8 mouse cellular contexts compared by ENCODE assay signal in the genomic region with DNA sequence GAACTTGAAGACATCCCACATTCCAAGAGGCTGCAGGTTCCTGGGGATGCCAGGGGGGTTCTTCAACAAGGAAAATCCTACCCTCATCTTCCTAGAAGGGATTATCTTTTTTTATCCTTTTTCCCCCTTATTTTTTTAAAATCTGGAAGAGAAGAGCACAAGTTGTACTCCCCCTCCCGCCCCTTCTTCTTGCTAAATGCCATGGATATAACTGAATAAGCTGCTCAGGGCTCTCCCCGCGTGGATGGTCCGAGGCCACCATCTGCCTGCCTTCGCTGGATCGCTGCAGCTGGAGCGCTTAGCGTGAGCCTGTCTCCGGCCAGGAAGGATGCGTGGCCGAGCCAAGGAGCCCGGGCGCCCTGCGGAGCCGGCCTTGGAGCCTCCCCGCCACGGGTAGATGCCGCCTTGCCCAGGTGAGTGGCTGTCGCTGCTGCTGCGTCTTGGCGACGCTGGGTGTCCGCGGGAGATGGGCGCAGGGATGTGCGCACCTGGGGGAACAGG. TPM values are rescaled to one million over a fixed set of nuclear protein-coding genes. Genes with fewer than 3 reads are reported as not detected.
A peak's percentile ranks its signal among the peaks of the same experiment; 100 is the strongest.
DNase-seq lines count a peak whose midpoint lies in the region; ATAC-seq lines count a peak whose summit lies in the region.

No protein-coding gene starts in this region.

- no peaks in the 10 kb centered on the region for H3K9me3 ChIP-seq in kidney, embryonic 14.5 days (ENCODE audit: control insufficient read depth, low read length)
- no peaks in the 10 kb centered on the region for H3K9me3 ChIP-seq in limb, embryonic 11.5 days (ENCODE audit: control insufficient read depth, low read length)

- peaks cover 12% of the 10 kb centered on the region for H3K27me3 ChIP-seq in kidney, embryonic 14.5 days (ENCODE audit: control insufficient read depth, insufficient read depth, low read length)
- peaks cover 15% of the 10 kb centered on the region for H3K27me3 ChIP-seq in limb, embryonic 11.5 days (ENCODE audit: control insufficient read depth, insufficient read depth, low read length)

- intact Hi-C loops in heart, postnatal 14 days (cut with DNase I), result loop anchor here (2.0 kb wide), 1 partner anchor 250 kb away; no protein-coding TSS in a partner anchor

- peak overlapping the region; percentile 54 for H3K4me3 ChIP-seq in kidney, embryonic 14.5 days (ENCODE audit: low read length)
- H3K4me3 ChIP-seq in limb, embryonic 11.5 days (ENCODE audit: low read depth, low read length), result peak overlapping the region; percentile 39

- H3K4me1 ChIP-seq in kidney, embryonic 14.5 days (ENCODE audit: control insufficient read depth, insufficient read depth, low read length), result peaks cover 9% of the 10 kb centered on the region; the same call in 1 of the 2 replicates
- H3K4me1 ChIP-seq in limb, embryonic 11.5 days (ENCODE audit: control insufficient read depth, insufficient read depth, low read length), result peaks cover 4% of the 10 kb centered on the region

- peak overlapping the region; percentile 92 for H3K4me2 ChIP-seq in kidney, embryonic 14.5 days (replicated peaks; ENCODE audit: low read depth, low read length)
- peak overlapping the region; percentile 82 for H3K4me2 ChIP-seq in limb, embryonic 11.5 days (ENCODE audit: low read depth, severe bottlenecking)

- WGBS in kidney, embryonic 14.5 days, result under 1% methylated on average over 26 of the region's 26 CpGs
- 1% methylated on average over 26 of the region's 26 CpGs for WGBS in limb, embryonic 11.5 days

- no peak overlapping the region for H3K27ac ChIP-seq in kidney, embryonic 14.5 days (ENCODE audit: low read depth, low read length)
- H3K27ac ChIP-seq in limb, embryonic 11.5 days (replicated peaks; ENCODE audit: low read depth, low read length), result no peak overlapping the region

- H3K36me3 ChIP-seq in kidney, embryonic 14.5 days (ENCODE audit: control insufficient read depth, insufficient read depth, low read length), result no peaks in the 10 kb centered on the region
- no peaks in the 10 kb centered on the region for H3K36me3 ChIP-seq in limb, embryonic 11.5 days (ENCODE audit: control insufficient read depth, insufficient read depth, low read length)

- peak overlapping the region; percentile 64; the same call in 1 of the 2 replicates for H3K9ac ChIP-seq in kidney, embryonic 14.5 days (ENCODE audit: low read depth, low read length)
- H3K9ac ChIP-seq in limb, embryonic 11.5 days (ENCODE audit: low read length), result 0 out of 2 replicates have a peak overlapping the region, but pooled peaks have one; percentile 7

- ATAC-seq in kidney, embryonic 14.5 days (ENCODE audit: low FRiP score, low TSS enrichment), result no peak
- ATAC-seq in limb, embryonic 11.5 days (ENCODE audit: insufficient number of reproducible peaks, low FRiP score, low TSS enrichment, low read depth), result no peak

- DNase-seq in kidney, adult 11 months, result no peak
- DNase-seq in embryo, embryonic 10.5 days (ENCODE audit: low spot score), result peak; percentile 33
- DNase-seq in heart, postnatal 14 days, result peak; percentile 10 to 12
- peak; percentile 48 for DNase-seq in limb, embryonic 11.5 days (ENCODE audit: low spot score)
- peak; percentile 46 for DNase-seq in right cerebral cortex, postnatal 14 days
- no peak for DNase-seq in spleen, adult 12 weeks (ENCODE audit: low spot score)
- DNase-seq in ovary, postnatal 14 days (ENCODE audit: low spot score), result no peak

RNA-seq across cellular contexts. Expression of gene Lrfn2, which starts 0.3 kb away (rescaled TPM):
- polyA plus RNA-seq in kidney, embryonic 14.5 days (2014; fragmentation: Nextera tagmentation; extraction: Ambion mirVana), result 0.84 and 1.2 TPM in 2 replicates
- 1 to 10 TPM in 1 of 2 experiments, under 1 TPM in 1; 0.95 to 1.1 TPM for total RNA-seq in heart, postnatal 14 days (2021)
- polyA plus RNA-seq in limb, embryonic 11.5 days (2014; fragmentation: Nextera tagmentation; extraction: Ambion mirVana), result 0.07 and 0.12 TPM in 2 replicates

Comparison
In these comparisons a context has a peak if more than half of its experiments do, and no peak if none do; other contexts are left out.
1. DNase-seq: peak in embryo, embryonic 10.5 days (single experiment), heart, postnatal 14 days (2 of 2), limb, embryonic 11.5 days (single experiment) and right cerebral cortex, postnatal 14 days (single experiment); none in kidney, adult 11 months (single experiment), spleen, adult 12 weeks (single experiment) and ovary, postnatal 14 days (single experiment).